Mouse (Mus musculus) hindbrain, embryonic 16.5 days (tissue): ENCODE data around the gene Ide. TPM values are rescaled to one million over a fixed set of nuclear protein-coding genes. Genes with fewer than 3 reads are reported as not detected.

Experiments
- ATAC-seq: fragments of 200-750 bp; cut with Nextera tagmentation; 2 replicates; pipeline ENCODE4 v1.8.0; 2017; ENCODE audit warnings: moderate TSS enrichment, moderate library complexity
- H3K27ac ChIP-seq: fragments of 300-500 bp; sonication (generic); 2 replicates; pipeline ENCODE4 v1.5.1; 2014; ENCODE audit warnings: low read depth, mild to moderate bottlenecking, control low read depth, low read length, moderate library complexity
- H3K27me3 ChIP-seq: fragments of 300-500 bp; sonication (generic); replicated peaks from 2 replicates; pipeline ENCODE4 v1.6.1; 2014; ENCODE audit warnings: low read length; ENCODE audit not compliant: control insufficient read depth, insufficient read depth
- H3K36me3 ChIP-seq: fragments of 300-500 bp; sonication (generic); 2 replicates; pipeline ENCODE4 v1.6.1; 2014; ENCODE audit warnings: mild to moderate bottlenecking, low read length, moderate library complexity, mixed read lengths; ENCODE audit not compliant: control insufficient read depth, insufficient read depth
- H3K4me1 ChIP-seq: fragments of 300-500 bp; sonication (generic); 2 replicates; pipeline ENCODE4 v1.6.1; 2014; ENCODE audit warnings: low read depth, low read length; ENCODE audit not compliant: control insufficient read depth, insufficient read depth
- H3K4me2 ChIP-seq: fragments of 300-500 bp; sonication (generic); 2 replicates; pipeline ENCODE4 v1.6.1; 2014; ENCODE audit warnings: mild to moderate bottlenecking, low read length, control low read depth, moderate library complexity
- H3K4me3 ChIP-seq: fragments of 300-500 bp; sonication (generic); 2 replicates; pipeline ENCODE4 v1.5.1; 2014; ENCODE audit warnings: mild to moderate bottlenecking, low read length, control low read depth, moderate library complexity
- H3K9ac ChIP-seq: fragments of 300-500 bp; sonication (generic); 2 replicates; pipeline ENCODE4 v1.6.1; 2014; ENCODE audit warnings: low read depth, mild to moderate bottlenecking, control low read depth, low read length, moderate library complexity
- H3K9me3 ChIP-seq: fragments of 300-500 bp; sonication (generic); 2 replicates; pipeline ENCODE4 v1.6.1; 2014; ENCODE audit warnings: mild to moderate bottlenecking, low read length, moderate library complexity; ENCODE audit not compliant: control insufficient read depth
- WGBS: fragments of 180-500 bp; shearing (Covaris S2); extraction: QIAGEN DNeasy Blood & Tissue Kit; methylation state at CpG from one replicate; pipeline ENCODE4 v1.1.7; 2014; 5-methylcytosine and 5-hydroxymethylcytosine counted together
- polyA plus RNA-seq: library from polyadenylated mRNA; unstranded; fragments of >200 nt; fragmentation: Nextera tagmentation; extraction: Ambion mirVana; gene quantifications from 2 replicates; pipeline ENCODE4 v1.2.1, GENCODE M21; 2015

The Ide gene
- polyA plus RNA-seq, 1 experiment from 2014 or later, result 51.5 TPM

DNA sequence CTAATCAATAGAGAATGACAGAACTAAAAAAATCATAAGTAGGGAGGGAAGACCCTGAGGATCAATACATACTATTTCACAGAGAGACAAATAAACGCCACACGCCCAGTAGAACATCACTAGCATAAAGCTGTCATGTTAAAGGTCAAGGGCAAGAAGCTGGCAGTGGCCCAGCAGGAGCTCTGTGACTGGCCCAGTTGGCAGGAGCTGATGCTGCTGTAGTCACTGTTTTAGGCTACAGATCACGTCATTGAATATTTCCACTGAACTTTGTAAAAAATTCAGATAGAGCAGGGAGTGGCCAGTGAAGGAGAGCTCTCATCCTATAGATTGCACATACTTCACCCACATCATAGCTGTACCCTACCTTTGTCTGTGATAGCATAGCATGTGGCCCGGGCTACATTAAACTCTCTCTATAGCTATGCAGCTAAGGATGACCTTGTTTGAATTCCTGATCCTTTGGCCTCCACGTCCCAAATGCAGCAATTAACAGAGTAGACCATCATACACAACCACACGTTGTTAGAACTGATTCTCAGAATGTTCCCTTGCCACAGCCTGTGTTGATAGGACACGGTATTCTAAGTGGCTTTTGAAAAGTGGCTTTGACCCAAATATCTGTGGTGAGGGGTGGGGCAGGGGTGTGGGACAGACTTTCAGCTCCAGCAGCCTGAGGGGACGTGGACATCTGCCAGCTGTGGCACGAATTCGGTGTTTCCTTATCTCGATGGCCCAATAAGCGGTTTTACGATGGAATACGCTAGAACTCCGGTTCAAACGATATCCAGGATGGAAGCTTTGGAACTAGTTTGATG is 16.6 kb downstream of the Ide start:
- Histone ChIP-seq H3K4me1 (no peaks in the 10 kb centered on the region), H3K4me2 (no peak overlapping the region), H3K27ac (no peak overlapping the region), H3K36me3 (peaks cover 7% of the 10 kb centered on the region; the same call in 1 of the 2 replicates), H3K27me3 (no peaks in the 10 kb centered on the region), H3K4me3 (no peak overlapping the region), H3K9me3 (no peaks in the 10 kb centered on the region), H3K9ac (no peak overlapping the region)
- no peak for ATAC-seq
- 89% methylated on average over 16 of the region's 16 CpGs for WGBS

DNA sequence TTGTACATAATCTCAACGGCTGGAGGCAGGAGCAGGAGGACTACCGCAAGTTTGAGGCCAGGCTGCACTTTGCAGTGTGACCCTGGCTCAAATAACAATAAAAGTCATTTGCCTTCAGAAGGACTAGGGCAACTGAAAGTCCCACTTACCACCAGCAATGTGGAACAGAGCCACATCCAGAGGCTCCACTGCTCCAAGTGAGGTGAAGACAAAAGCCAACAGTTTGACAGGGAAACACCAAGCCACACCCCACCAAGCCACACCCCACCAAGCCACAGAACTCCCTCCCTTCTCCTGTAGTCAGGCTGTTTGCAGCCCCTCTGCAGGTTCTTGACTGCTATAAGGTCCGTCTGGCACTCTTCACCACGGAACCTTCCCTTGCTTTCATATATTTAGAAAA is 20.3 kb downstream of the Ide start:
- peaks cover 17% of the 10 kb centered on the region; the same call in 1 of the 2 replicates for H3K36me3 ChIP-seq
- 90% methylated on average over 4 of the region's 4 CpGs for WGBS

DNA sequence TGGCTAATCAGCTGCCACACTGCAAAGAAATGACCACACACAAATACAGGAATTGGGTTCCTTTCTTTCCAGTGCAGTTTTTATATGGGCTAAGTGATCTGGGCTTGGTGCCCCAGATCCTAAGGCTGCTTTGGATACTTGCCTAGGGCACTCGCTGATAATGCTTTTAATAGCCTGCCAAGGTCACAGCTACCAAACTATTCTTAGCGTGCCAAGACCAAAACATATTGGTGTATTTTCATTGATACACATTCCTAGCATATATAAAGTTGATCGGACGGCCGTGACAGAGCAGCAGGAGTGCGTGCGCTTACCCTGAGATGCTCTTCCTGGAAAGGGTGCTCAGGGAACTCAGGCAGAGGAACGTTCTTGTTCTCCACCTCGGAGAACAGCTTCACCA is 22.6 kb downstream of the Ide start:
- Histone ChIP-seq H3K36me3 (peaks cover 19% of the 10 kb centered on the region; the same call in 1 of the 2 replicates), H3K27ac (no peak overlapping the region), H3K4me1 (no peaks in the 10 kb centered on the region), H3K4me2 (no peak overlapping the region), H3K9me3 (no peaks in the 10 kb centered on the region), H3K9ac (no peak overlapping the region), H3K4me3 (no peak overlapping the region), H3K27me3 (no peaks in the 10 kb centered on the region)
- ATAC-seq, result no peak
- WGBS, result 79% methylated on average over 9 of the region's 9 CpGs

More for the DNA sequence above, 20.3 kb downstream of the Ide start:
- no peaks in the 10 kb centered on the region for H3K9me3 ChIP-seq
- no peaks in the 10 kb centered on the region for H3K27me3 ChIP-seq
- no peaks in the 10 kb centered on the region for H3K4me1 ChIP-seq
- no peak overlapping the region for H3K9ac ChIP-seq
- no peak overlapping the region for H3K27ac ChIP-seq
- ATAC-seq, result no peak
- H3K4me3 ChIP-seq, result no peak overlapping the region
- H3K4me2 ChIP-seq, result no peak overlapping the region

DNA sequence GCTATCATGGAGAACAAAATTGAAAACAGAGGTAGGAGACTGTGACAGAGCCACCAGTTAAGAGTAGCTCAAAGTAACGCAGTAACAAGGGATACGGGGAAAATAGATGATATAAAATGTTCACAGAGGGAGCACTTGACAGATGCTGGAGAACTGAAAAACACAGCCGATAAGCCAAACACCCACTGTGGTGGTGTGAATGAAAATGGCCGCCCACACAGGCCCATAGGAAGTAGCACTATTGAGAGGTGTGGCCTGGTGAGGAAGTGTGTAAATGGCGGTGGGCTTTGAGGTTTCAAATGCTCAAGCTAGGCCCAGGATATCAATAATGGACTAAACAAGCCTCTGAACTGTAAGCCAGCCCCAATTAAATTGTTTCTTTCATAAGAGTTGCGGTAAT is 26.2 kb downstream of the Ide start:
- Histone ChIP-seq H3K4me3 (no peak overlapping the region), H3K9ac (no peak overlapping the region), H3K27me3 (no peaks in the 10 kb centered on the region), H3K9me3 (no peaks in the 10 kb centered on the region), H3K4me1 (no peaks in the 10 kb centered on the region), H3K36me3 (peaks cover 18% of the 10 kb centered on the region; the same call in 1 of the 2 replicates), H3K4me2 (no peak overlapping the region), H3K27ac (no peak overlapping the region)
- no peak for ATAC-seq
- WGBS, result 93% methylated on average over 6 of the region's 6 CpGs

DNA sequence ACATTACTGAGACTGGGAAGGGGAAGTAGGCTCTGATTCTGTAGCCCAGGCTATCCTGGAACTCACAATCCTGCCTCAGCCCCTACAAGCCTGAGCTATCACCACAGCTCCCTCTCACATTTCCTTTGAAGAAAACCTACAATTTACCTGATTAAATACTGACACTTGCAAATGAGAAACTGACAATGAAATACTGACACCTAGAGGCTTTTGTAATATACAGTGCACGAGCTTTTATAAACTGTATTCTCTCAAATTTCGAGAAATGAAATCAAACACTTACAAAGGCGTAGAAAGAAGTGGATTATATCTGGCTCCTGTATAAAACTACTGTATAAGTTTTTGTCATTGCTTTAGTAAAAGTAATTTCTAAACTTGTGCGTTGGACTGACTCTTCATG is 27.5 kb downstream of the Ide start:
- H3K36me3 ChIP-seq, result peaks cover 12% of the 10 kb centered on the region; the same call in 1 of the 2 replicates

DNA sequence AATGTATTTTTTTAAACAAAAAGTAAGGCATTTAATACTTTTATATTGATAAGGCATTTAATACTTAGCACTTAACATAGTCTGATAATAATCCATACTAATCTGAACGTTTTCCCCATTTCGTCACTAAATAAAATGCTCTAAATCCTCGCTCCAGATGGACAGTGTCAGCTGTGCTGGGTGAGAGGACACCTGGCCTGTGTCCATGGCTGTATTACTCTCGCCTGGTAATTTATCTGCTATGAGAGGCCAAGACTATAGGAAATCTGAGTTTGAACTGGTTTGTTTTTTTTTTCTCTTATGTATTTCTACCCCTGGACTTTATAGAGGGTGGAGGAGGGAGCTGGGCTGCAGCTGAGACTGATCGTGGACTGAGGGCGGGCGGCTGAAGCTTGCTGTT is 28.7 kb downstream of the Ide start:
- no peak for ATAC-seq
- no peak overlapping the region for H3K27ac ChIP-seq

More for the DNA sequence above, 27.5 kb downstream of the Ide start:
- Histone ChIP-seq H3K27me3 (no peaks in the 10 kb centered on the region), H3K4me2 (no peak overlapping the region), H3K9ac (no peak overlapping the region), H3K9me3 (no peaks in the 10 kb centered on the region), H3K27ac (no peak overlapping the region), H3K4me1 (no peaks in the 10 kb centered on the region), H3K4me3 (no peak overlapping the region)
- WGBS, result 91% methylated on average over 4 of the region's 4 CpGs
- no peak for ATAC-seq

DNA sequence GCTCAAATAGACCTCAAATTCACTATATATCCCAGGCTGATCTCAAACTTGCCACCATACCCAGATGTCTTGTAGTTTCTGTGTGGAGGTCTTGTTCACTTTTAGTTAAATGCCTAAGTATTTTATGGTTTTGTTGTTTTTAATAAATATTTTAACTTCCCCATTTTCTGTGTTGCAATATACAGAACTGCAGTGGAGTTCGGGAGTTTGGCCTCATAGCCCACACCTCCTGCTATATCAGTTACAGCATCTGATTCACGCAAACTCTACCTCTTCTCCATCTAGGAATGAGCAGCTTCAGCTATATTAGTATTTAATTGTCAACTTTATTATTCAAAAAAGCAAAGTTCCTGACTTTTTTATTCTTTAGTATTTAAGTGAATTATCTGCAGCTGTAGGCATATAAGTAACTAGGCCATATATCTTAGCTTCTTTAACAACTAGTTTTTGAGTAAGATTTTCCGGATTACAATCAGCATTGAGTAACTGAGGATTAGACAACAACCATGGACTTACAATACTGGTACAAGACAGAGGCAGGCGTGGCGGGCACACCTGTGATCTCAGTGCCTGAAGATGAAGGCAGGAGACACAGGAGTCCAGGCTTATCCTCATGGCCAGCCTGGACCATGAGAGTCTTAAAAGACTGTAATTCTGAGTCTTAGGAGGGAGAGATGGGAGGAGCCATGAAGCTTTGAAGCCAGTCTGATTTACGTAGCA is 29.7 kb downstream of the Ide start:
- Histone ChIP-seq H3K9me3 (no peaks in the 10 kb centered on the region), H3K9ac (no peak overlapping the region), H3K4me3 (no peak overlapping the region), H3K4me1 (no peaks in the 10 kb centered on the region), H3K27me3 (no peaks in the 10 kb centered on the region), H3K4me2 (no peak overlapping the region), H3K27ac (no peak overlapping the region), H3K36me3 (peaks cover 8% of the 10 kb centered on the region; the same call in 1 of the 2 replicates)
- 91% methylated on average over 6 of the region's 6 CpGs for WGBS
- ATAC-seq, result no peak

More for the DNA sequence above, 28.7 kb downstream of the Ide start:
- no peaks in the 10 kb centered on the region for H3K27me3 ChIP-seq
- H3K9me3 ChIP-seq, result no peaks in the 10 kb centered on the region
- WGBS, result 86% methylated on average over 7 of the region's 7 CpGs
- no peaks in the 10 kb centered on the region for H3K4me1 ChIP-seq
- no peak overlapping the region for H3K9ac ChIP-seq
- peaks cover 12% of the 10 kb centered on the region; the same call in 1 of the 2 replicates for H3K36me3 ChIP-seq
- no peak overlapping the region for H3K4me3 ChIP-seq
- no peak overlapping the region for H3K4me2 ChIP-seq

DNA sequence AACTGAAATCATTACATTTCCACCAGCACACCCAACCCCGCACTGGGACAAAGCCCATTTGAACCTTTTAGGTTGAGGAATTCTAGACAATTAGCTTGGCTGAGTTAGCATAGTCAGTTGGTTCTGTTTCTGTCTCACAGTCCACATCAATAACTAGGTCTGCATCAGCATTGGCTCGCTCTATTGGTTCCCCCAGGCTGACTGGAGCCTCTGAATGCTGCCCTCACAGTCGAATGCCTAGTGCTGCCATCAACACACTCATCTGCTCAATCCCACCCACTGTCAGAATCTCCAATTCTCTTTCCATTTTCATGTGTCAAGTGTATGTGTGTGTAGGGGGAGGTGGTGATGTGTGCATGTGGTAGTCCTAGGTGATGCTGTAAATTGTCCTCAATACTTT is 31.5 kb downstream of the Ide start:
- ATAC-seq, result no peak
- Histone ChIP-seq H3K36me3 (peaks cover 6% of the 10 kb centered on the region; the same call in 1 of the 2 replicates), H3K27ac (no peak overlapping the region), H3K4me2 (no peak overlapping the region), H3K27me3 (no peaks in the 10 kb centered on the region), H3K4me1 (no peaks in the 10 kb centered on the region), H3K9ac (no peak overlapping the region), H3K4me3 (no peak overlapping the region), H3K9me3 (no peaks in the 10 kb centered on the region)
- WGBS, result 88% methylated on average over 3 of the region's 3 CpGs

DNA sequence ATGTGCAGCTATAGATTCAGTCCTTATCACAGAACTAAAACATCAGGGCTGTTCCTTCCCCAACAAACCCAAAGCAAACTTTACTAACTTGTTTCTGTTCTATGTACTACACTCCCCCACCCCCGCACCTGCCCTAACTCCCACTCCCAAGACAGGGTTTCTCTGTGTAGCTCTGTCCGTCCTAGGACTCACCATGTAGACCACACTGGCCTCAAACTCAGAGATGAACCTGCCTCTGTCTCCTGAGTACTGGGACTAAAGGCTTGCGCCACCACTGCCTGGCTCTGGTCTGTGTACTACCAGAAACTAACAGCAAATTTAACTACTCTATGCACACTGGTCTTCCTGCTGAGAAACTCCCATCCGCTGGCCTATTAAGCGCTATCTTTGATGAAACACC is 32.8 kb downstream of the Ide start:
- no peaks in the 10 kb centered on the region for H3K9me3 ChIP-seq
- no peak overlapping the region for H3K4me3 ChIP-seq
- H3K4me2 ChIP-seq, result no peak overlapping the region
- H3K27ac ChIP-seq, result no peak overlapping the region
- 95% methylated on average over 5 of the region's 5 CpGs for WGBS
- no peak overlapping the region for H3K9ac ChIP-seq
- H3K36me3 ChIP-seq, result peaks cover 6% of the 10 kb centered on the region; the same call in 1 of the 2 replicates
- no peaks in the 10 kb centered on the region for H3K4me1 ChIP-seq
- H3K27me3 ChIP-seq, result no peaks in the 10 kb centered on the region
- no peak for ATAC-seq
